Comparison of ENCODE assay signal across 22 mouse cellular contexts in genomic region chr8:90353499-90353898, GRCm38 (mm10). TPM values are rescaled to one million over a fixed set of nuclear protein-coding genes. Genes with fewer than 3 reads are reported as not detected.
DNase-seq lines count a peak whose midpoint lies in the region; ATAC-seq and TF ChIP-seq lines count a peak whose summit lies in the region.
"Had no signal": no experiment of that assay in that cellular context is flagged by ENCODE, and none has a peak within 500 bp of the region (broad histone marks: within the 10 kb centered on the region; RNA-seq: fewer than 3 reads in every experiment).

No protein-coding gene starts in this region.

- no peaks in the 10 kb centered on the region for H3K36me3 ChIP-seq in midbrain, embryonic 11.5 days (ENCODE audit: control insufficient read depth, insufficient read depth, low read length)
- no peaks in the 10 kb centered on the region for H3K36me3 ChIP-seq in midbrain, embryonic 16.5 days (ENCODE audit: control insufficient read depth, insufficient read depth, low read length)
- no peaks in the 10 kb centered on the region for H3K36me3 ChIP-seq in hindbrain, embryonic 15.5 days
- H3K36me3 ChIP-seq: embryonic facial prominence, embryonic 13.5 days; heart, embryonic 10.5 days; intestine, embryonic 15.5 days had no signal

- DNase-seq in midbrain, embryonic 11.5 days (ENCODE audit: low spot score, missing footprints), result peak; percentile 88
- peak; percentile 51 for DNase-seq in brain, embryonic 14.5 days (ENCODE audit: low read depth)
- peak; percentile 31 for DNase-seq in embryo, embryonic 10.5 days (ENCODE audit: low spot score)
- no peak for DNase-seq in urinary bladder, postnatal 4 days (ENCODE audit: low spot score in 2 of 2)
- DNase-seq in urinary bladder, postnatal 25 days (ENCODE audit: low spot score), result no peak
- DNase-seq: adrenal gland, postnatal 10 days; cerebellum, adult 2 months; heart, postnatal 4 days; kidney, adult 8-10 months; kidney, postnatal 14 days; liver, postnatal 0 days; thymus, adult 18-20 months had no signal

- TF ChIP-seq POLR2A in brain, embryonic 14.5 days (IDR thresholded peaks at IDR 0.05; ENCODE audit: borderline replicate concordance, extremely low read depth, insufficient read depth, insufficient read length, poor library complexity, severe bottlenecking), result no peak

- no peaks in the 10 kb centered on the region for H3K9me3 ChIP-seq in midbrain, embryonic 11.5 days (ENCODE audit: control insufficient read depth, low read length)
- H3K9me3 ChIP-seq in midbrain, embryonic 16.5 days (replicated peaks; ENCODE audit: control insufficient read depth, low read length, poor library complexity, severe bottlenecking), result no peaks in the 10 kb centered on the region
- H3K9me3 ChIP-seq in hindbrain, embryonic 15.5 days, result no peaks in the 10 kb centered on the region
- H3K9me3 ChIP-seq: embryonic facial prominence, embryonic 13.5 days; forebrain, embryonic 13.5 days; heart, embryonic 10.5 days; intestine, embryonic 15.5 days had no signal

- no peak for ATAC-seq in midbrain, embryonic 11.5 days (ENCODE audit: low FRiP score)
- no peak for ATAC-seq in midbrain, embryonic 16.5 days
- ATAC-seq in hindbrain, embryonic 15.5 days (ENCODE audit: low FRiP score, low read depth), result no peak
- ATAC-seq: forebrain, embryonic 13.5 days; intestine, embryonic 15.5 days; liver, postnatal 0 days; lung, postnatal 0 days had no signal

- H3K4me3 ChIP-seq in midbrain, embryonic 11.5 days (ENCODE audit: low read depth, low read length), result no peak overlapping the region
- no peak overlapping the region for H3K4me3 ChIP-seq in midbrain, embryonic 16.5 days (ENCODE audit: low read depth, low read length)
- no peak overlapping the region for H3K4me3 ChIP-seq in hindbrain, embryonic 15.5 days
- H3K4me3 ChIP-seq: embryonic facial prominence, embryonic 13.5 days; erythroblast, embryonic 14.5 days; forebrain, embryonic 13.5 days; heart, embryonic 10.5 days; intestine, embryonic 15.5 days had no signal

- H3K27me3 ChIP-seq in midbrain, embryonic 11.5 days (ENCODE audit: control insufficient read depth, insufficient read depth, low read length), result no peaks in the 10 kb centered on the region
- H3K27me3 ChIP-seq in midbrain, embryonic 16.5 days (ENCODE audit: control insufficient read depth, insufficient read depth, low read depth, low read length), result no peaks in the 10 kb centered on the region
- no peaks in the 10 kb centered on the region for H3K27me3 ChIP-seq in hindbrain, embryonic 15.5 days
- H3K27me3 ChIP-seq: intestine, embryonic 15.5 days had no signal

- peaks cover 27% of the 10 kb centered on the region for H3K4me1 ChIP-seq in midbrain, embryonic 11.5 days (ENCODE audit: control insufficient read depth, insufficient read depth, low read length)
- peaks cover 6% of the 10 kb centered on the region for H3K4me1 ChIP-seq in midbrain, embryonic 16.5 days (ENCODE audit: control insufficient read depth, insufficient read depth, low read length)
- H3K4me1 ChIP-seq in hindbrain, embryonic 15.5 days (replicated peaks), result peaks cover 28% of the 10 kb centered on the region

- no peak overlapping the region; the same call in 1 of the 2 replicates for H3K27ac ChIP-seq in midbrain, embryonic 11.5 days (ENCODE audit: low read depth, low read length)
- H3K27ac ChIP-seq in midbrain, embryonic 16.5 days (ENCODE audit: low read length), result no peak overlapping the region
- H3K27ac ChIP-seq in hindbrain, embryonic 15.5 days (replicated peaks), result 0 out of 2 replicates have a peak overlapping the region, but pooled peaks have one; percentile 34
- H3K27ac ChIP-seq: embryonic facial prominence, embryonic 13.5 days; forebrain, embryonic 13.5 days; heart, embryonic 10.5 days; intestine, embryonic 15.5 days had no signal

- TF ChIP-seq CTCF in brain, embryonic 14.5 days (IDR thresholded peaks at IDR 0.05; ENCODE audit: borderline replicate concordance, extremely low read depth, insufficient read depth, insufficient read length), result no peak

- WGBS in midbrain, embryonic 11.5 days, result 20% methylated on average over 2 of the region's 2 CpGs
- WGBS in midbrain, embryonic 16.5 days, result 32% methylated on average over 2 of the region's 2 CpGs
- WGBS in hindbrain, embryonic 15.5 days, result 32% methylated on average over 2 of the region's 2 CpGs

- H3K4me2 ChIP-seq in midbrain, embryonic 11.5 days, result 0 out of 2 replicates have a peak overlapping the region, but pooled peaks have one; percentile 0
- H3K4me2 ChIP-seq in midbrain, embryonic 16.5 days (ENCODE audit: low read length), result no peak overlapping the region
- peak overlapping the region; percentile 33; the same call in 1 of the 2 replicates for H3K4me2 ChIP-seq in hindbrain, embryonic 15.5 days
- H3K4me2 ChIP-seq: embryonic facial prominence, embryonic 13.5 days; intestine, embryonic 15.5 days; liver, embryonic 11.5 days had no signal

- no peak overlapping the region for H3K9ac ChIP-seq in midbrain, embryonic 11.5 days (ENCODE audit: low read length)
- no peak overlapping the region for H3K9ac ChIP-seq in midbrain, embryonic 16.5 days (ENCODE audit: low read depth, low read length)
- no peak overlapping the region for H3K9ac ChIP-seq in hindbrain, embryonic 15.5 days
- H3K9ac ChIP-seq: embryonic facial prominence, embryonic 13.5 days; forebrain, embryonic 13.5 days; intestine, embryonic 15.5 days; liver, postnatal 0 days had no signal

RNA-seq across cellular contexts. Expression of gene Tox3, which starts 5.4 kb away (rescaled TPM):
- 47.7 and 56.6 TPM in 2 replicates for polyA plus RNA-seq in midbrain, embryonic 11.5 days (2014; fragmentation: Nextera tagmentation; extraction: Ambion mirVana)
- 17.3 and 21.9 TPM in 2 replicates for polyA plus RNA-seq in midbrain, embryonic 16.5 days (2015; fragmentation: Nextera tagmentation; extraction: Ambion mirVana)
- 88.1 and 90.0 TPM in 2 replicates for polyA plus RNA-seq in brain, embryonic 14.5 days (2012; rRNA removed)
- 28.0 and 29.4 TPM in 2 replicates for polyA plus RNA-seq in hindbrain, embryonic 15.5 days (2015; fragmentation: Nextera tagmentation; extraction: Ambion mirVana)
- polyA plus RNA-seq: C2C12; erythroblast, embryonic 14.5 days had no signal

Comparison
In these comparisons a context has a peak if more than half of its experiments do, and no peak if none do; other contexts are left out.
1. DNase-seq: peak in midbrain, embryonic 11.5 days (single experiment), brain, embryonic 14.5 days (single experiment) and embryo, embryonic 10.5 days (single experiment); none in urinary bladder, postnatal 4 days (0 of 2) and urinary bladder, postnatal 25 days (single experiment).